Mouse (Mus musculus): ENCODE results near the gene Acacb.

Acacb gene

GRCm38 (mm10) chr5:114176548-114177400 is 30.4 kb downstream of the Acacb start:
- no peak for DNase-seq (ENCODE audit: low spot score in 2 of 2)

GRCm38 (mm10) chr5:114177966-114178719 is 31.8 kb downstream of the Acacb start:
- DNase-seq (ENCODE audit: low spot score in 2 of 2) = no peak

- no peak for DNase-seq (ENCODE audit: low spot score in 2 of 2)
Observed at GRCm38 (mm10) chr5:114179541-114179940, 33.2 kb downstream of the Acacb start.

- no peak for DNase-seq (ENCODE audit: low spot score in 2 of 2)
Observed at GRCm38 (mm10) chr5:114183493-114183892, 37.2 kb downstream of the Acacb start.

- DNase-seq (ENCODE audit: low spot score in 2 of 2) = no peak
Observed at GRCm38 (mm10) chr5:114187108-114187507, 40.8 kb downstream of the Acacb start.

GRCm38 (mm10) chr5:114188900-114189464 is 42.6 kb downstream of the Acacb start:
- no peak for DNase-seq (ENCODE audit: low spot score in 2 of 2)

- no peak for DNase-seq (ENCODE audit: low spot score in 2 of 2)
Observed at GRCm38 (mm10) chr5:114194161-114194560, 47.8 kb downstream of the Acacb start.

GRCm38 (mm10) chr5:114199116-114199777 is 52.9 kb downstream of the Acacb start:
- peak in 1 of 2 experiments; percentile 16 for DNase-seq (ENCODE audit: low spot score in 2 of 2)

GRCm38 (mm10) chr5:114206158-114206557 is 59.8 kb downstream of the Acacb start:
- no peak for DNase-seq (ENCODE audit: low spot score in 2 of 2)

GRCm38 (mm10) chr5:114213183-114213582 is 66.8 kb downstream of the Acacb start:
- no peak for DNase-seq (ENCODE audit: low spot score in 2 of 2)

GRCm38 (mm10) chr5:114218771-114219170 is 72.4 kb downstream of the Acacb start:
- no peak for DNase-seq (ENCODE audit: low spot score in 2 of 2)

- no peak for DNase-seq (ENCODE audit: low spot score in 2 of 2)
Observed at GRCm38 (mm10) chr5:114226051-114226450, 79.7 kb downstream of the Acacb start.

- DNase-seq (ENCODE audit: low spot score in 2 of 2) = no peak
Observed at GRCm38 (mm10) chr5:114228901-114229300, 82.6 kb downstream of the Acacb start.

- DNase-seq (ENCODE audit: low spot score in 2 of 2) = no peak
Observed at GRCm38 (mm10) chr5:114238924-114239323, 92.6 kb downstream of the Acacb start.

GRCm38 (mm10) chr5:114239737-114240136 is 93.4 kb downstream of the Acacb start:
- no peak for DNase-seq (ENCODE audit: low spot score in 2 of 2)

GRCm38 (mm10) chr5:114246465-114246864 is 100.1 kb downstream of the Acacb start:
- DNase-seq (ENCODE audit: low spot score in 2 of 2) = no peak

- DNase-seq (ENCODE audit: low spot score in 2 of 2) = peak in 1 of 2 experiments; percentile 45
Observed at GRCm38 (mm10) chr5:114248174-114248589, 101.8 kb downstream of the Acacb start.

- DNase-seq (ENCODE audit: low spot score in 2 of 2) = no peak
Observed at GRCm38 (mm10) chr5:114259495-114259894, 113.2 kb downstream of the Acacb start.

GRCm38 (mm10) chr5:114261494-114261893 is 115.2 kb downstream of the Acacb start:
- DNase-seq (ENCODE audit: low spot score in 2 of 2) = no peak

GRCm38 (mm10) chr5:114264030-114264459 is 117.7 kb downstream of the Acacb start:
- DNase-seq (ENCODE audit: low spot score in 2 of 2) = no peak

GRCm38 (mm10) chr5:114264791-114265190 is 118.5 kb downstream of the Acacb start:
- DNase-seq (ENCODE audit: low spot score in 2 of 2) = no peak

- DNase-seq (ENCODE audit: low spot score in 2 of 2) = no peak
Observed at GRCm38 (mm10) chr5:114268646-114269045, 122.3 kb downstream of the Acacb start.

Data from left cerebral cortex, adult 9 months (tissue).